Mouse (Mus musculus): Measurements from ENCODE around the gene Tas1r3. TPM values are rescaled to one million over a fixed set of nuclear protein-coding genes. Genes with fewer than 3 reads are reported as not detected.
A peak's percentile ranks its signal among the peaks of the same experiment; 100 is the strongest.

Tas1r3 gene
- under 1 TPM; 0.11 to 0.23 TPM for total RNA-seq (2021)
- long read RNA-seq, experiment 1 = 0 reads
- long read RNA-seq, experiment 2 = 0 reads

- DNase-seq = peak; percentile 20
- no peak for TF ChIP-seq CTCF (IDR thresholded peaks at IDR 0.05)
- Histone ChIP-seq H3K4me3 (no peak within 1 kb of the TSS), H3K27ac (no peak within 1 kb of the TSS)
- intact Hi-C loops (cut with DNase I) = no loop called here
These were observed at the start of gene Tas1r3 for GRCm38 (mm10) chr4:155863001-155863400. Tas1r3 (minus strand) TSS chr4:155863362.

GRCm38 (mm10) chr4:155908751-155909150, 45.6 kb upstream of the Tas1r3 start:
- no peak overlapping the region for H3K4me3 ChIP-seq
- H3K27ac ChIP-seq = no peak overlapping the region
- intact Hi-C loops (cut with DNase I) = no loop called here
- DNase-seq = peak; percentile 17
- no peak for TF ChIP-seq CTCF (IDR thresholded peaks at IDR 0.05)

GRCm38 (mm10) chr4:155908281-155908680, 45.1 kb upstream of the Tas1r3 start:
- H3K27ac ChIP-seq = no peak overlapping the region
- DNase-seq = peak; percentile 18
- intact Hi-C loops (cut with DNase I) = no loop called here
- no peak overlapping the region for H3K4me3 ChIP-seq
- no peak for TF ChIP-seq CTCF (IDR thresholded peaks at IDR 0.05)

DNA sequence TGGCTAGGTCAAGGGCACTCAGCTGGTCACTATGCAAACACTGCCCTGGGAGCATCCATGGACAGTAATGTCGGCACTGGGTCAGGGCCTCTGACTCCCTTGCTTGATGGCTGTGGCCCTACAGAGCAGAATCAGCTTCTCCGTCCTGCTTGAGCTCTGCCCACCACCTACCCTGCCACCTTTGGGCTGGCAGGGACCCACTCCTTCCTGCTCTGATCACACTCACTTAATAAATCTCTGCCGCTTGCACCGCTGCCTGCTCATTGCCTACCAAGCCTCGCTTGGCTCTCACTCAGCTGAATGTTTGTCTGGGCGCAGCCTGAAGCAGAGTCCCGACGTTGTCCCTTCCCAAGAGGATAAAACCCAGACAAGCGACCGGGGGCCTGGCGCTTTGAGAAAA, 43.8 kb upstream of the Tas1r3 start:
- no peak for TF ChIP-seq CTCF (IDR thresholded peaks at IDR 0.05)
- no peak overlapping the region for H3K27ac ChIP-seq
- no peak overlapping the region for H3K4me3 ChIP-seq
- intact Hi-C loops (cut with DNase I) = no loop called here
- peak; percentile 13 for DNase-seq

GRCm38 (mm10) chr4:155906125-155906524, 43.0 kb upstream of the Tas1r3 start:
- H3K27ac ChIP-seq = no peak overlapping the region
- DNase-seq = peak; percentile 16
- intact Hi-C loops (cut with DNase I) = no loop called here
- TF ChIP-seq CTCF (IDR thresholded peaks at IDR 0.05) = no peak
- no peak overlapping the region for H3K4me3 ChIP-seq

GRCm38 (mm10) chr4:155905634-155906033, 42.5 kb upstream of the Tas1r3 start:
- TF ChIP-seq CTCF (IDR thresholded peaks at IDR 0.05) = no peak
- Histone ChIP-seq H3K4me3 (no peak overlapping the region), H3K27ac (no peak overlapping the region)
- peak; percentile 15 for DNase-seq
- intact Hi-C loops (cut with DNase I) = no loop called here

GRCm38 (mm10) chr4:155904318-155905102, 41.3 kb upstream of the Tas1r3 start:
- peak; percentile 18; the same call in 1 of the 2 replicates for TF ChIP-seq CTCF (IDR thresholded peaks at IDR 0.05)
- intact Hi-C loops (cut with DNase I) = no loop called here
- Histone ChIP-seq H3K4me3 (no peak overlapping the region), H3K27ac (no peak overlapping the region)
- peak; percentile 35 for DNase-seq

DNA sequence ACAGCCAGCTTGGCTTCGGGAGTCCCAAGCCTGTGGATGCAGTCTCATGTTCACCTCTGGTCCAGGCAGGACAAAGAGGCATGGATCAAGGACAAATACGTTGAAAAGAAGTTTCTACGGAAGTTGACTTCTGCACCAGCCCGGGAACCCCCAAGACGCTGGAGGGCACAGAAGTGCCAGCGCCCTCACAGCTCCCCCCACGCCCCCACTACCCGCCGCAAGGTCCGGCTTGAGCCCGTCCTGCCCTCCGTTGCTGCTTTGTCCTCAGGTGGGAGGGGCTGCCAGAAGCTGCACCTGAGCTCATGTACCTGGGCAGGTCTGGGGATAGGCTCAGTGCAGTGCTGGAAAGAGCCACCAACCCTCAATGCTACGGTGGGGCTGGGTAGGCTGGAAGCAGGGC, 40.1 kb upstream of the Tas1r3 start:
- TF ChIP-seq CTCF (IDR thresholded peaks at IDR 0.05) = no peak
- DNase-seq = peak; percentile 23
- Histone ChIP-seq H3K27ac (no peak overlapping the region), H3K4me3 (no peak overlapping the region)
- intact Hi-C loops (cut with DNase I) = no loop called here

DNA sequence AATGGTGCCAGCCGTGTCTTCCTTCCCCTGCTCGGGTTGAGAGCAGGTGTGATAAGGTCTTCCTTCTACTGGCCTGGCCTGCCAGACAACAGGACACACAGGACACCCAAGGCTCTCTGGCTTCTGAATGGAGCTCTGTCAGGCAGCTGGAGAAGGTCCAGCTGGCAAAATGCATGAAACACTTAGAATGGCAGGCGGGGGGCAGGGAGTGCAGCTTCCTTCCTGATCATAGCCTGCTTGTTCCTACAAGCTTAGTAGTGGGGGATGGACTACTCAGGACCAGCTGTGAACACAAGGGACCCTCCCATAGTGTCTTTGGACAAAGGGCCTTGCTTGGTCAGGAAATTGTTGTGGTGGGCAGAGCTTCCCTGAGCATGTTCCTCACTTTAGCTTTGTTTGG, 38.0 kb upstream of the Tas1r3 start:
- intact Hi-C loops (cut with DNase I) = no loop called here
- DNase-seq = peak; percentile 23
- no peak for TF ChIP-seq CTCF (IDR thresholded peaks at IDR 0.05)
- no peak overlapping the region for H3K4me3 ChIP-seq
- H3K27ac ChIP-seq = no peak overlapping the region

GRCm38 (mm10) chr4:155899355-155899754, 36.2 kb upstream of the Tas1r3 start:
- Histone ChIP-seq H3K27ac (no peak overlapping the region), H3K4me3 (no peak overlapping the region)
- TF ChIP-seq CTCF (IDR thresholded peaks at IDR 0.05) = no peak
- intact Hi-C loops (cut with DNase I) = no loop called here
- DNase-seq = no peak

- no peak overlapping the region for H3K4me3 ChIP-seq
- no peak for DNase-seq
- no peak for TF ChIP-seq CTCF (IDR thresholded peaks at IDR 0.05)
- intact Hi-C loops (cut with DNase I) = no loop called here
- no peak overlapping the region for H3K27ac ChIP-seq
These were observed 35.2 kb upstream of the Tas1r3 start for GRCm38 (mm10) chr4:155898318-155898717.

- no peak for TF ChIP-seq CTCF (IDR thresholded peaks at IDR 0.05)
- Histone ChIP-seq H3K27ac (no peak overlapping the region), H3K4me3 (no peak overlapping the region)
- DNase-seq = peak; percentile 23
- intact Hi-C loops (cut with DNase I) = no loop called here
These were observed 33.3 kb upstream of the Tas1r3 start for GRCm38 (mm10) chr4:155896461-155896860.

- peak overlapping the region; percentile 81 for H3K4me3 ChIP-seq
- H3K27ac ChIP-seq = peak overlapping the region; percentile 87
- no peak for TF ChIP-seq CTCF (IDR thresholded peaks at IDR 0.05)
- no peak for DNase-seq
- intact Hi-C loops (cut with DNase I) = no loop called here
These were observed 32.7 kb upstream of the Tas1r3 start for GRCm38 (mm10) chr4:155895826-155896225.

DNA sequence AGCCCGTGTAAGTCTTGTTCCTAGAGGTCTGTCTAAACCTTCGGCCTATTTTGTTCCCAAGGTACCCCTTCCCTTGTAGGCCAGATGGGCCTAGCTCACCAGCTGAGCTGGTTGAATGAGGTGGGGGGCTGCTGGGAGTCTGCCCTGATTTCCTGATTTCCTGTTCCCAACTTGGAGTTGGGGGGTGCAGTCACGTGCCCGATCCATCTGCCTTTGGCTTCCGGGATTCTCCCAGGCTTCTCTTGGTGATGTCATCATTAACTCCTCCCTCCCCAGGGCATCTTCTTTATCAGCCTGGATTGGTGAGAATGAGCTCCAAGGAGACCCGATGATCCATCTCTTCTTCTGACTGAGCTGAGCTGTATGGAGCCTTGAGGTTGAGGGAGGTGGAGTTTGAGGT, 32.1 kb upstream of the Tas1r3 start:
- no peak for TF ChIP-seq CTCF (IDR thresholded peaks at IDR 0.05)
- Histone ChIP-seq H3K27ac (peak overlapping the region; percentile 87), H3K4me3 (peak overlapping the region; percentile 81)
- peak; percentile 70 for DNase-seq
- intact Hi-C loops (cut with DNase I) = no loop called here

All from gastrocnemius, adult 2 months (tissue).